Mouse (Mus musculus) hindbrain, embryonic 10.5 days (tissue): Measurements from ENCODE around the gene Slc38a1. TPM values are rescaled to one million over a fixed set of nuclear protein-coding genes. Genes with fewer than 3 reads are reported as not detected.

Experiments
- DNase-seq: peaks from one replicate; pipeline ENCODE4 v3.0.0-alpha.2; 2017; ENCODE audit warnings: low spot score
- H3K27ac ChIP-seq: fragments of 300-500 bp; sonication (generic); 2 replicates; pipeline ENCODE4 v1.5.1; 2016; ENCODE audit warnings: mild to moderate bottlenecking, moderate library complexity
- H3K27me3 ChIP-seq: fragments of 300-500 bp; sonication (generic); 2 replicates; pipeline ENCODE4 v1.6.1; 2016; ENCODE audit warnings: mild to moderate bottlenecking; ENCODE audit not compliant: poor library complexity, insufficient read depth, severe bottlenecking
- H3K36me3 ChIP-seq: fragments of 300-500 bp; sonication (generic); 2 replicates; pipeline ENCODE4 v1.6.1; 2016; ENCODE audit warnings: mild to moderate bottlenecking, moderate library complexity
- H3K4me1 ChIP-seq: fragments of 300-500 bp; sonication (generic); replicated peaks from 2 replicates; pipeline ENCODE4 v1.6.1; 2016; ENCODE audit warnings: mild to moderate bottlenecking
- H3K4me3 ChIP-seq: fragments of 300-500 bp; sonication (generic); 2 replicates; pipeline ENCODE4 v1.5.1; 2016; ENCODE audit warnings: mild to moderate bottlenecking, moderate library complexity
- H3K9me3 ChIP-seq: fragments of 300-500 bp; sonication (generic); 2 replicates; pipeline ENCODE4 v1.6.1; 2016; ENCODE audit warnings: mild to moderate bottlenecking, moderate library complexity
- WGBS: fragments of 180-500 bp; shearing (Covaris S2); methylation state at CpG from one replicate; pipeline ENCODE4 v1.1.7; 2016; 5-methylcytosine and 5-hydroxymethylcytosine counted together
- polyA plus RNA-seq: library from polyadenylated mRNA; unstranded; fragments of >200 nt; fragmentation: Nextera tagmentation; extraction: Ambion mirVana; gene quantifications from 2 replicates; pipeline ENCODE4 v1.2.1, GENCODE M21; 2016

The Slc38a1 gene
- polyA plus RNA-seq, 1 experiment from 2014 or later = 109 TPM

GRCm38 (mm10) chr15:96678871-96679773, 36.4 kb upstream of the Slc38a1 start:
- WGBS = 70% methylated on average over 19 of the region's 19 CpGs
- Histone ChIP-seq H3K27ac (no peak overlapping the region), H3K36me3 (no peaks in the 10 kb centered on the region), H3K27me3 (0 out of 2 replicates have a peak, but pooled peaks cover 14% of the 10 kb centered on the region), H3K9me3 (no peaks in the 10 kb centered on the region), H3K4me3 (no peak overlapping the region), H3K4me1 (no peaks in the 10 kb centered on the region)
- DNase-seq = no peak

GRCm38 (mm10) chr15:96676518-96676917, 33.8 kb upstream of the Slc38a1 start:
- 78% methylated on average over 10 of the region's 10 CpGs for WGBS
- Histone ChIP-seq H3K4me1 (no peaks in the 10 kb centered on the region), H3K27ac (no peak overlapping the region), H3K4me3 (no peak overlapping the region), H3K9me3 (no peaks in the 10 kb centered on the region), H3K36me3 (no peaks in the 10 kb centered on the region), H3K27me3 (0 out of 2 replicates have a peak, but pooled peaks cover 14% of the 10 kb centered on the region)
- DNase-seq = no peak

- DNase-seq = no peak
- no peak overlapping the region for H3K27ac ChIP-seq
- no peaks in the 10 kb centered on the region for H3K9me3 ChIP-seq
- H3K4me3 ChIP-seq = no peak overlapping the region
- no peaks in the 10 kb centered on the region for H3K4me1 ChIP-seq
- H3K36me3 ChIP-seq = no peaks in the 10 kb centered on the region
- 0 out of 2 replicates have a peak, but pooled peaks cover 12% of the 10 kb centered on the region for H3K27me3 ChIP-seq
- WGBS = 85% methylated on average over 15 of the region's 15 CpGs
These were observed 33.0 kb upstream of the Slc38a1 start for GRCm38 (mm10) chr15:96675744-96676143.

- Histone ChIP-seq H3K27ac (no peak overlapping the region), H3K4me1 (no peaks in the 10 kb centered on the region), H3K27me3 (0 out of 2 replicates have a peak, but pooled peaks cover 6% of the 10 kb centered on the region), H3K4me3 (no peak overlapping the region), H3K36me3 (no peaks in the 10 kb centered on the region), H3K9me3 (no peaks in the 10 kb centered on the region)
- DNase-seq = no peak
- WGBS = 82% methylated on average over 11 of the region's 11 CpGs
These were observed 32.3 kb upstream of the Slc38a1 start for GRCm38 (mm10) chr15:96675055-96675454.

DNA sequence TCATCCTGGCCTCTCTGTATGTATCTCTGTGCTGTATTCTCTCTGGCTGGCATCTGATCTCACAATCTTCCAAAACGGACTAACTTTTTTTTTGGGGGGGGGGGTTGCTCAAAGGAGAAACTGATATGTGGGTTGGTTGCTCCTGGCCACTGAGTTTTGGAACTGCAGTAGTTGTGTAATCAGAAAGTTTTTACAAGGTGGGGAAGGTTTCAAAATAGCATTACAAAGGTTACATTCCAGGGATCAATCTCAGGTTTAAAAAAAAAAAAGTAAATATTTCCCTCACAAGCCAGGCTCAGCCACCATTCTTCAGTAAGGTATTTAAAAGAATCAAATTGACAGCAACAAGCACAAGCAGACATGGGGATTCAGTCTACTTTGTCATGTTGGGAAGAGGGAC, 31.4 kb upstream of the Slc38a1 start:
- no peak overlapping the region for H3K4me3 ChIP-seq
- no peak overlapping the region for H3K27ac ChIP-seq
- no peaks in the 10 kb centered on the region for H3K36me3 ChIP-seq
- no peak for DNase-seq
- no peaks in the 10 kb centered on the region for H3K9me3 ChIP-seq
- H3K4me1 ChIP-seq = no peaks in the 10 kb centered on the region
- WGBS = 65% methylated on average over 1 of the region's 1 CpGs
- H3K27me3 ChIP-seq = no peaks in the 10 kb centered on the region

GRCm38 (mm10) chr15:96669721-96670120, 27.0 kb upstream of the Slc38a1 start:
- no peak for DNase-seq
- 90% methylated on average over 6 of the region's 6 CpGs for WGBS

GRCm38 (mm10) chr15:96666663-96667062, 23.9 kb upstream of the Slc38a1 start:
- Histone ChIP-seq H3K4me3 (peak overlapping the region; percentile 26; the same call in 1 of the 2 replicates), H3K36me3 (no peaks in the 10 kb centered on the region), H3K4me1 (0 out of 2 replicates have a peak, but pooled peaks cover 6% of the 10 kb centered on the region), H3K9me3 (no peaks in the 10 kb centered on the region), H3K27ac (no peak overlapping the region), H3K27me3 (no peaks in the 10 kb centered on the region)
- peak; percentile 58 for DNase-seq
- 10% methylated on average over 7 of the region's 7 CpGs for WGBS

More at GRCm38 (mm10) chr15:96669721-96670120, 27.0 kb upstream of the Slc38a1 start:
- 0 out of 2 replicates have a peak, but pooled peaks cover 6% of the 10 kb centered on the region for H3K4me1 ChIP-seq
- no peak overlapping the region for H3K27ac ChIP-seq
- no peaks in the 10 kb centered on the region for H3K36me3 ChIP-seq
- no peak overlapping the region for H3K4me3 ChIP-seq
- no peaks in the 10 kb centered on the region for H3K9me3 ChIP-seq
- no peaks in the 10 kb centered on the region for H3K27me3 ChIP-seq

DNA sequence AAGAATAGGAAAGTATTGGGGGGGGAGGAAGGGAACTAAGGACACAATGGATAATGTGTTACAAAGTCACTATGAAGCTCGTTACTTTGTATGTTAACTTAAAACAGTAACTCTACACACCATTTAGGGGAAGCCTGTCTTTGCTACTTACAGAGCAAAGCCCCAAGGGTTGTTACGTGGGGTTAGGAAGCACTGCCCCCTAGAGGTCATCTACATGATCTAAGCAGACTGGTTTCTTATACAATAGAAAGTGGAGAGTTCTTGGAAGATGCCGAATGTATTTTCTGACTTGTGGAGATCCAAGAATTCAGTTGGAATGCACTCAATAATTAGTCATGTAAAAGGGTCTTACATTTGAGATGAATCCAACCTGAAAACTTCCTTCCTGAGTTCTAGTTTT, 23.2 kb upstream of the Slc38a1 start:
- Histone ChIP-seq H3K27ac (no peak overlapping the region), H3K9me3 (no peaks in the 10 kb centered on the region), H3K27me3 (no peaks in the 10 kb centered on the region), H3K4me3 (no peak overlapping the region), H3K36me3 (no peaks in the 10 kb centered on the region), H3K4me1 (0 out of 2 replicates have a peak, but pooled peaks cover 6% of the 10 kb centered on the region)
- WGBS = 19% methylated on average over 3 of the region's 3 CpGs
- peak; percentile 60 for DNase-seq

GRCm38 (mm10) chr15:96660590-96661141, 18.0 kb upstream of the Slc38a1 start:
- DNase-seq = no peak

GRCm38 (mm10) chr15:96658275-96658602, 15.5 kb upstream of the Slc38a1 start:
- WGBS = 87% methylated on average over 14 of the region's 14 CpGs
- H3K27ac ChIP-seq = no peak overlapping the region
- no peak for DNase-seq
- H3K4me1 ChIP-seq = peaks cover 5% of the 10 kb centered on the region; the same call in 1 of the 2 replicates
- H3K9me3 ChIP-seq = no peaks in the 10 kb centered on the region
- no peaks in the 10 kb centered on the region for H3K36me3 ChIP-seq
- H3K4me3 ChIP-seq = no peak overlapping the region
- H3K27me3 ChIP-seq = no peaks in the 10 kb centered on the region

More at GRCm38 (mm10) chr15:96660590-96661141, 18.0 kb upstream of the Slc38a1 start:
- H3K4me3 ChIP-seq = no peak overlapping the region
- no peaks in the 10 kb centered on the region for H3K9me3 ChIP-seq
- no peaks in the 10 kb centered on the region for H3K27me3 ChIP-seq
- H3K4me1 ChIP-seq = peaks cover 5% of the 10 kb centered on the region; the same call in 1 of the 2 replicates
- H3K36me3 ChIP-seq = no peaks in the 10 kb centered on the region
- H3K27ac ChIP-seq = no peak overlapping the region
- 63% methylated on average over 13 of the region's 13 CpGs for WGBS

DNA sequence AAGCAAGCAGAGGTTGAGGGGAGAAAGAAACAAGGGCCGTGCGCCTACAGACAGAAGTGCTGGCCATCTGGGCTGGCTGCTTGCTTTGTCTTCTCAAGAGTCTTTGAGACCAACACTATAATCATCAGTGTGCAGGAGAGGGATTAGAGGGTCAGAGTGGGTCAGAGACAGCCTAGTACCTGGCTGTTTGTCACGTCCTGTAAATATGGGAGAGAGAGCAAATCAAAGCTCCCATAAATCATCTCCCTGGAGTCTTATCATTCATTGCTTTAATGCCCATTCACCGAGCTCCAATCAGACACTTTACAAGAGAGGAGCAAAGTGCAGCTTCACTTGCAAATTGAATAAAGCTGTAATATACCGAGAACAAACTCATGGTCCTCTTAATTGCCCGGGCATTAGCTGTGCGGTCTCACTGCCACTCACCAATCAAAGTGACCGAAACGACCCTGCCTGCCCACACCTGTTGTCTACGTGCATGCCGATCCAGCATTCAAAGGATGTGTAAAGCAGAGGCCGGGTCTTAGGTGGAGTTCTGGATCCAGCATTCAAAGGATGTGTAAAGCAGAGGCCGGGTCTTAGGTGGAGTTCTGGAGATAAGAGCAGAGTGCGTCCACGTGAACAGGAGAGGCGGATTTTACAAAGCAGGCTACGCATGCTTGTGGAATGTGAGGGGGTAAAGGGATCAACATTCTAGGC, 15.0 kb upstream of the Slc38a1 start:
- Histone ChIP-seq H3K36me3 (no peaks in the 10 kb centered on the region), H3K4me3 (no peak overlapping the region), H3K4me1 (peaks cover 5% of the 10 kb centered on the region; the same call in 1 of the 2 replicates), H3K27ac (no peak overlapping the region), H3K9me3 (no peaks in the 10 kb centered on the region), H3K27me3 (no peaks in the 10 kb centered on the region)
- DNase-seq = no peak
- WGBS = 85% methylated on average over 17 of the region's 17 CpGs

GRCm38 (mm10) chr15:96655514-96655913, 12.8 kb upstream of the Slc38a1 start:
- peak; percentile 1 for DNase-seq
- WGBS = 92% methylated on average over 14 of the region's 14 CpGs
- Histone ChIP-seq H3K4me3 (no peak overlapping the region), H3K36me3 (no peaks in the 10 kb centered on the region), H3K27me3 (no peaks in the 10 kb centered on the region), H3K4me1 (peaks cover 2% of the 10 kb centered on the region; the same call in 1 of the 2 replicates), H3K27ac (no peak overlapping the region), H3K9me3 (no peaks in the 10 kb centered on the region)
